In the genomic region with DNA sequence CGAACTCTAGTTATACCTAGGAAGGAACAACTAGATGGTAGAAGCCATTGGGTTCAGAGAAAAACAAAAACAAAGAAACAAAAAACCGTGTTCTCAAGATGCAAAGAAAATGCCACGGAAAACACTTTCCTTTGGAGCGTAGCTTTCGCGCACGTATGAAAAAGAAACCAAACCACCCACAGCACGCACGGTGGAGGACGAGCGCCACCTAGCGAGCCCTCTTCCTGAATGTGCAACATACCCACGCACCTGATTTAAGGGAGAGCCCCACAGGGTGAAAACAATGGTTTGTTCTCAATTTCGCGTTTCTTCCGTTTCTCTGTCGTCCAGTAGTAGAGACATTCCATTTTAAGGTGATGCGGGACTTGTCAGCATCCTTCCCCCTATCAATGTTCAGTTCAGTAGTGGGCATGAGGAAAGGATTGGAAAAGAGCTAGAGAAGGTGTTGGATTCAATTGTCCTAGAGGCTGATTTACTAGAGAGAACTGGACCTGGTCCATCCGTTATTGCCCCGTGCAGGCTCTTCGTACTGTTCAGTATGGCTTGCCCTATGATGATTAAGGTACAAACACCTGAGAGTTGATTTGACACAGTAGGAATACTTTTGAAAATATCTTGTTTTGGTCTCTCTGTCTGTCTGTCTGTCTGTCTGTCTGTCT, we compare ENCODE assay signal across 8 mouse cellular contexts. TPM values are rescaled to one million over a fixed set of nuclear protein-coding genes. Genes with fewer than 3 reads are reported as not detected.
DNase-seq lines count a peak whose midpoint lies in the region; ATAC-seq lines count a peak whose summit lies in the region.

No protein-coding gene starts in this region.

- H3K4me1 ChIP-seq in hindbrain, embryonic 14.5 days (replicated peaks; ENCODE audit: control insufficient read depth, insufficient read depth, low read length): peaks cover 14% of the 10 kb centered on the region

- H3K27ac ChIP-seq in hindbrain, embryonic 14.5 days: no peak overlapping the region

- H3K27me3 ChIP-seq in hindbrain, embryonic 14.5 days (ENCODE audit: control insufficient read depth, insufficient read depth, low read length): peaks cover 52% of the 10 kb centered on the region

- H3K4me2 ChIP-seq in hindbrain, embryonic 14.5 days (replicated peaks): peak overlapping the region; percentile 41

- H3K36me3 ChIP-seq in hindbrain, embryonic 14.5 days (replicated peaks; ENCODE audit: control insufficient read depth, insufficient read depth): no peaks in the 10 kb centered on the region

- no peak overlapping the region for H3K9ac ChIP-seq in hindbrain, embryonic 14.5 days

- H3K4me3 ChIP-seq in hindbrain, embryonic 14.5 days (replicated peaks; ENCODE audit: low read length): peak overlapping the region; percentile 12

- DNase-seq in NIH3T3 (ENCODE audit: low read depth): peak; percentile 96
- DNase-seq in cerebellum, postnatal 14 days: peak; percentile 96 to 98
- DNase-seq in frontal cortex, postnatal 25 days (ENCODE audit: low spot score in 2 of 2): peak; percentile 80 to 86
- DNase-seq in hindbrain, embryonic 14.5 days (ENCODE audit: low spot score): peak; percentile 98
- DNase-seq in layer of hippocampus, postnatal 36 days: peak; percentile 75 to 80
- DNase-seq in lung, postnatal 36 days: peak; percentile 94
- DNase-seq in retina, postnatal 1 day: peak; percentile 89
- DNase-seq in urinary bladder, adult 18-20 months (ENCODE audit: low spot score in 2 of 2): peak; percentile 71 to 89

- H3K9me3 ChIP-seq in hindbrain, embryonic 14.5 days (ENCODE audit: control insufficient read depth, low read length): no peaks in the 10 kb centered on the region

- ATAC-seq in hindbrain, embryonic 14.5 days (ENCODE audit: low FRiP score): peak; percentile 88

- WGBS in hindbrain, embryonic 14.5 days: 5% methylated on average over 21 of the region's 21 CpGs

RNA-seq across cellular contexts. Expression of gene Nkx3-2, which starts 4.2 kb away (rescaled TPM):
- not detected in 2 replicates for polyA plus RNA-seq in hindbrain, embryonic 14.5 days (2014; fragmentation: Nextera tagmentation; extraction: Ambion mirVana)
- total RNA-seq in layer of hippocampus, postnatal 36 days (2021): not detected
